Mouse (Mus musculus): ENCODE results near the gene Ccdc186. TPM values are rescaled to one million over a fixed set of nuclear protein-coding genes. Genes with fewer than 3 reads are reported as not detected.
"Not testable (repeated sequence)": the region's sequence is repeated elsewhere in the genome, so short reads cannot be mapped to it uniquely, and the experiment has no call there.

The Ccdc186 gene
- polyA plus RNA-seq, 1 experiment = 24.4 TPM

DNA sequence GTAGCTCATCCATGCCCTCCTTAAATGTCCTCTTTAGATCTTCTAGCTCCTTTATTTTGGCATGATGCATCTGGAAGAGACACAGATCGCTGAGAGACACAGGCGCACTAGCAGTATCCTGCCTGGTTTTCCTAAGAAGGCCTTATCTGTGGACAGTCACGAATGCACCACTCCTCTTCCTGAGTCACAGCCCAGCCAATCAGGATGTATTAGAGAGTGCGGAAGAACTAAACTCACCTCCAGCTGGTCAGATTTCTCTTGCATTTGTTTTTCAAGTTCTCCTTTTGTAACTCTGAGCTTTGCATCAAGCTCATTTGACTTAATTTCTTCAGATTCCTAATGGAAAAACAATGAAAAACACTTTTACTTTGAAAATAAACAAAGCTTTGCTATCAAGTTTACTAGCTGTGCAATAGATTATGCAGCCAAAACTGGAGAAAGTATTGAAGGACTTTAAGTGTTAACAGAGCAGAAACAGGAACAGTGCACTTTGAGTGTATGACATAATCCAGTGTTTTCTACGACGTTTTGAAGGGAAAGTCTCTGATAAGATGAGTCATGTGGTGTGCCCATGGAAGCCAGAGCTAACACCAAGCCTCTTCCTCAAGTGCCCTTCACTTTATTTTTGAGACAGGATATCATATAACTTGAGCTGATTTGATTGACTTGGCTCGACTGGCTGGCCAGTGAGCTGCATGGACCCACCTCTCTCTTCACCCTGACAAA is 20.9 kb downstream of the Ccdc186 start:
- no peak for DNase-seq
- no peak overlapping the region for H3K27ac ChIP-seq (ENCODE audit: insufficient read depth, low read length)
- H3K4me1 ChIP-seq (ENCODE audit: control insufficient read depth, insufficient read depth, low read length) = peaks cover 7% of the 10 kb centered on the region
- TF ChIP-seq POLR2A (IDR thresholded peaks at IDR 0.05; ENCODE audit: borderline replicate concordance, insufficient read depth, low read length) (no peak), CTCF (IDR thresholded peaks at IDR 0.05; ENCODE audit: borderline replicate concordance, insufficient read depth, low read depth, low read length) (no peak)
- H3K27me3 ChIP-seq (ENCODE audit: control insufficient read depth, insufficient read depth, low read length) = no peaks in the 10 kb centered on the region
- 88% methylated on average over 7 of the region's 7 CpGs for WGBS
- no peak overlapping the region for H3K4me3 ChIP-seq (replicated peaks; ENCODE audit: insufficient read depth, low read depth, low read length)

DNA sequence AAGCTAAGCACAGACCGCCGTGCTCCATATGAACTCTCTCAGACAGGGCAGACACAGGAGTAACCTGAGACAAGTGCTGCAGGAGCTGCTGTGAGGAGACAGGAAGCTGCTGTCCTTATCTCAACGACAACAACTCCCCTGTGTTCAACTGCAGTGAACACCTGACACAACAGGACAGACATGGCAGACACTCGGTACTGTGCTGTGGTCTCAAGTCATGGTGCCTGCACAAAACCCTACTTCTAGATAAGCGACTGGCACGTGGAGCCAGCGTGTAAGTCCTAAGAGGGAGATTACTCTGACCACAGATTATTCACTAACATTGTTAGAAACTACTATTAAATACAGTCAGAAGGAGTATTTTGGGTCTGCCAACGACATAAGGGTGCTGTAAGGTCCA is 21.8 kb downstream of the Ccdc186 start:
- 93% methylated on average over 8 of the region's 8 CpGs for WGBS
- no peaks in the 10 kb centered on the region for H3K27me3 ChIP-seq (ENCODE audit: control insufficient read depth, insufficient read depth, low read length)
- H3K27ac ChIP-seq (ENCODE audit: insufficient read depth, low read length) = no peak overlapping the region
- TF ChIP-seq CTCF (IDR thresholded peaks at IDR 0.05; ENCODE audit: borderline replicate concordance, insufficient read depth, low read depth, low read length) (no peak), POLR2A (IDR thresholded peaks at IDR 0.05; ENCODE audit: borderline replicate concordance, insufficient read depth, low read length) (no peak)
- H3K4me1 ChIP-seq (ENCODE audit: control insufficient read depth, insufficient read depth, low read length) = peaks cover 4% of the 10 kb centered on the region
- H3K4me3 ChIP-seq (replicated peaks; ENCODE audit: insufficient read depth, low read depth, low read length) = no peak overlapping the region
- DNase-seq = no peak

DNA sequence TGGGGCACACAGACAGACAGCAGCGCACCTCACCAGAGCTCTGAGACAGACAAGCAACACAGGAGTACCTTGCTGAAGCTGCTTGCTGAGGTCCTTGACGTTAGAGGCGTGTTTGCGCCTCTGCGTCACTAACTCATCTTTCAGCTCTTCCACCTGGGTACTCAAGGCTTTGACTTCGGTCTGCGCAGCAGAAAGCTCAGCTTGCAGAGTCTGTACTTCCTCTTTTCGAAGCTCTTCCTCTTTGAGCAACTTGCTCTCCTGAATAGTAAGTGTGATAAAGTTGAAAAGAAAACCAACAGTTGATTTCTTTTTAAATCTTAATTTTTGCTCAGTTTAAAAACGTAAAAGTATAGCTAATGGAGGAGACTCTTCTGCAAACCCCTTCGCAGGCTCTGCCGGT is 24.6 kb downstream of the Ccdc186 start:
- Histone ChIP-seq H3K27me3 (ENCODE audit: control insufficient read depth, insufficient read depth, low read length) (no peaks in the 10 kb centered on the region), H3K4me1 (ENCODE audit: control insufficient read depth, insufficient read depth, low read length) (no peaks in the 10 kb centered on the region), H3K4me3 (replicated peaks; ENCODE audit: insufficient read depth, low read depth, low read length) (no peak overlapping the region), H3K27ac (ENCODE audit: insufficient read depth, low read length) (no peak overlapping the region)
- no peak for TF ChIP-seq POLR2A (IDR thresholded peaks at IDR 0.05; ENCODE audit: borderline replicate concordance, insufficient read depth, low read length)
- no peak for TF ChIP-seq CTCF (IDR thresholded peaks at IDR 0.05; ENCODE audit: borderline replicate concordance, insufficient read depth, low read depth, low read length)
- DNase-seq = no peak
- WGBS = 95% methylated on average over 11 of the region's 11 CpGs

DNA sequence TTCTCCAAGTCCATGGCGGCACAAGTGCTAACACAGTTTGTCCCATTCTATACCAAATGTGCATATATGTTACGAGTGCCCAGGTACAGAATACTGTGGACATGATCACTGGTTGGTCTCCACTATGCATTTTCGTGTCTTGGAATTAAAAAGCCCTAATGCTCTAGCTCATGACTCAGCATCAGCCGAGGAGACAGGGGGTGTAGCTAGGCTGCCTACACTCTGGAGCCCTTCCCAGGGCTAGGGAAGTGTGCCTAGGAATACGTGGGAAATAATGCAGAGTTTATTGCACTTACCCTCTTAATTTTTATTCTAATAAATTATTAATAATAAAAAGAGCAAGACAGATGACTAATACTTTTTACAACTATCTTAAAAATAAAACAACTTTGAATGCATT is 33.0 kb downstream of the Ccdc186 start:
- no peaks in the 10 kb centered on the region for H3K4me1 ChIP-seq (ENCODE audit: control insufficient read depth, insufficient read depth, low read length)
- no peak overlapping the region for H3K27ac ChIP-seq (ENCODE audit: insufficient read depth, low read length)
- H3K4me3 ChIP-seq (replicated peaks; ENCODE audit: insufficient read depth, low read depth, low read length) = no peak overlapping the region
- DNase-seq = no peak
- 80% methylated on average over 5 of the region's 5 CpGs for WGBS
- TF ChIP-seq POLR2A (IDR thresholded peaks at IDR 0.05; ENCODE audit: borderline replicate concordance, insufficient read depth, low read length) = no peak
- no peak for TF ChIP-seq CTCF (IDR thresholded peaks at IDR 0.05; ENCODE audit: borderline replicate concordance, insufficient read depth, low read depth, low read length)
- no peaks in the 10 kb centered on the region for H3K27me3 ChIP-seq (ENCODE audit: control insufficient read depth, insufficient read depth, low read length)

DNA sequence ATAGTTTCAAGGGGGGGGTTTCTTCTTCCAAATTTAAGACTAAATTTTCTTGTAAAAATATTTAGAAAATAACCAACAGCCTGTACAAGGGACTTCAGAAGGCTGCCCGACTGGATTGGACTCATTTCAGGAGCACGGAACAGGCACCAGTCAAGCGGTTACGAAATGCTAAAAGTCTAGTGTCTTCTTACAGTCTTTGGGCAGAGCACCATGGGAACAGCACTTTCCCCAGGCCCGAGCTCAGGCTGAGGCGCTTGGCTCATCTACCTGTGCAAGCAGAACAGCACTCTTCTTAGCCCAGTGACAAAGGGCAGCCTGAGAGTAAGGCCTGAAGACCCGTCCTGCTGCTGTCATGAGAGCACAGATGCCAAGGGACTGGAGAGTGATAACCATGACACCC is 34.1 kb downstream of the Ccdc186 start:
- Histone ChIP-seq H3K4me1 (ENCODE audit: control insufficient read depth, insufficient read depth, low read length) (no peaks in the 10 kb centered on the region), H3K27me3 (ENCODE audit: control insufficient read depth, insufficient read depth, low read length) (no peaks in the 10 kb centered on the region), H3K4me3 (replicated peaks; ENCODE audit: insufficient read depth, low read depth, low read length) (no peak overlapping the region), H3K27ac (ENCODE audit: insufficient read depth, low read length) (no peak overlapping the region)
- DNase-seq = no peak
- no peak for TF ChIP-seq CTCF (IDR thresholded peaks at IDR 0.05; ENCODE audit: borderline replicate concordance, insufficient read depth, low read depth, low read length)
- TF ChIP-seq POLR2A (IDR thresholded peaks at IDR 0.05; ENCODE audit: borderline replicate concordance, insufficient read depth, low read length) = no peak
- WGBS = 82% methylated on average over 7 of the region's 7 CpGs

DNA sequence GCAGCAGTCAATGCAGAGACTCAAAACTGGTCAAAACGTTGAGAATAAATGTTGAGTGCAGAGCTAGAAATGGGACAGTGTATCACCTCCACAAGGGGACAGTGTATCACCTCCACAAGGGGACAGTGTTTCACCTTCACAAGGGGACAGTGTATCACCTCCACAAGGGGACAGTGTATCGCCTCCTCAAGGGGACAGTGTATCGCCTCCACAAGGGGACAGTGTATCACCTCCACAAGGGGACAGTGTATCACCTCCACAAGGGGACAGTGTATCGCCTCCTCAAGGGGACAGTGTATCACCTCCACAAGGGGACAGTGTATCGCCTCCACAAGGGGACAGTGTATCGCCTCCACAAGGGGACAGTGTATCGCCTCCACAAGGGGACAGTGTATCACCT is 43.5 kb downstream of the Ccdc186 start:
- H3K27ac ChIP-seq (ENCODE audit: insufficient read depth, low read length); H3K27me3 ChIP-seq (ENCODE audit: control insufficient read depth, insufficient read depth, low read length); H3K4me1 ChIP-seq (ENCODE audit: control insufficient read depth, insufficient read depth, low read length); H3K4me3 ChIP-seq (replicated peaks; ENCODE audit: insufficient read depth, low read depth, low read length); DNase-seq: not testable (repeated sequence)
- WGBS = 91% methylated on average over 7 of the region's 7 CpGs

DNA sequence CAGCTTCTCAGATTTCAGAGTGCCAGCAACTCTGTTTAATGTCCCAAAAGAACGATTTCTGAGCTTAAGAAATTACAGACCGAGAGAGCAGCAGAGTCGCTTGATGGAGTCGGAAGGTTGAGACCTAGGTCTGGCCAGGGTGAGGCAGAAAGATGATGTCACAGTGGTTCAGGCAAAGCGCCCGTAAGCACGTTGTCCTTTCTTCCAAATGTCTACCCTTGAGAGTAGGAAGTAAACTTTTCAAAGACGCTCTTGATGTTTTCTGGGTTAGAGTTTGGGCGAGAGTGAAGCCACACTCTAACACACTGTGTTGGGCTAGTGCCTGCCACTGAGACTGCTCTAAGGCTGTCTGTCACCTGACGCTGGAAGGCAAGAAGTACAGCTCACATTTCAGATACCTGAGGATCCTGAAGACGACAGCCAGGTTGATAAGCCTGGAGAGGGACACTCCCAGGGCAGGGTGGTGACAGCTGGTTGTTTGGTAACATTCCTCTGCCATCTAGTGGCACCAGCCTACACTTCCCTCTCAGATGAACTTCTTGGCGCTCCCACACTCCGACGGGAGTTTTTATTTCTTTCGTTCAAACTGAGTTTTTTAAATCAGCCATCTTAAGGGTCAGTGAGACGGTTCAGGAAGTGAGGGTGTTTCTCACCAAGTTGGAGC is 45.1 kb downstream of the Ccdc186 start:
- DNase-seq = peak; percentile 19 to 23
- Histone ChIP-seq H3K27ac (ENCODE audit: insufficient read depth, low read length) (no peak overlapping the region), H3K4me1 (ENCODE audit: control insufficient read depth, insufficient read depth, low read length) (no peaks in the 10 kb centered on the region), H3K4me3 (replicated peaks; ENCODE audit: insufficient read depth, low read depth, low read length) (no peak overlapping the region), H3K27me3 (ENCODE audit: control insufficient read depth, insufficient read depth, low read length) (no peaks in the 10 kb centered on the region)
- 53% methylated on average over 16 of the region's 16 CpGs for WGBS
- TF ChIP-seq POLR2A (IDR thresholded peaks at IDR 0.05; ENCODE audit: borderline replicate concordance, insufficient read depth, low read length) (no peak), CTCF (IDR thresholded peaks at IDR 0.05; ENCODE audit: borderline replicate concordance, insufficient read depth, low read depth, low read length) (peak; percentile 76)
